Mouse (Mus musculus): ENCODE results near the gene Aacs. TPM values are rescaled to one million over a fixed set of nuclear protein-coding genes. Genes with fewer than 3 reads are reported as not detected.

The Aacs gene
- 79.8 TPM for polyA plus RNA-seq (2014; fragmentation: Illumina TruSeq; extraction: RNeasy Lipid Tissue Mini Kit (QIAGEN cat#74804); ENCODE audit: low read depth, low replicate concordance)

GRCm38 (mm10) chr5:125475601-125476285 is at the start of gene Aacs:
TSS of gene Aacs (plus strand) at chr5:125475814.

GRCm38 (mm10) chr5:125433793-125434337 is 41.7 kb upstream of the Aacs start, which contains the start of gene Dhx37:
TSS of gene Dhx37 (minus strand) at chr5:125434121.

GRCm38 (mm10) chr5:125441234-125442114 is 34.1 kb upstream of the Aacs start, which contains the start of gene Bri3bp:
TSS of gene Bri3bp (plus strand) at chr5:125441568.

GRCm38 (mm10) chr5:125531634-125532033 is 56.0 kb downstream of the Aacs start, which contains the start of gene Tmem132b:
TSS of gene Tmem132b (plus strand) at chr5:125531774.

Other genes starting within 250 kb of the Aacs start
- gene Scarb1, start 134.7 kb upstream of the Aacs start, polyA plus RNA-seq (2014; fragmentation: Illumina TruSeq; extraction: RNeasy Lipid Tissue Mini Kit (QIAGEN cat#74804); ENCODE audit: low read depth, low replicate concordance) = 116 TPM
- 1.2 TPM for gene Gm10382, start 86.5 kb upstream of the Aacs start, polyA plus RNA-seq (2014; fragmentation: Illumina TruSeq; extraction: RNeasy Lipid Tissue Mini Kit (QIAGEN cat#74804); ENCODE audit: low read depth, low replicate concordance)
- gene Ubc, start 85.6 kb upstream of the Aacs start, polyA plus RNA-seq (2014; fragmentation: Illumina TruSeq; extraction: RNeasy Lipid Tissue Mini Kit (QIAGEN cat#74804); ENCODE audit: low read depth, low replicate concordance) = 524 TPM
- gene Dhx37, start 41.7 kb upstream of the Aacs start, polyA plus RNA-seq (2014; fragmentation: Illumina TruSeq; extraction: RNeasy Lipid Tissue Mini Kit (QIAGEN cat#74804); ENCODE audit: low read depth, low replicate concordance) = 12.0 TPM
- 25.2 TPM for gene Bri3bp, start 34.2 kb upstream of the Aacs start, polyA plus RNA-seq (2014; fragmentation: Illumina TruSeq; extraction: RNeasy Lipid Tissue Mini Kit (QIAGEN cat#74804); ENCODE audit: low read depth, low replicate concordance)
- gene Tmem132b, start 56.0 kb downstream of the Aacs start, polyA plus RNA-seq (2014; fragmentation: Illumina TruSeq; extraction: RNeasy Lipid Tissue Mini Kit (QIAGEN cat#74804); ENCODE audit: low read depth, low replicate concordance) = 4.4 TPM

All from adipose tissue, adult 10 weeks (tissue).